Mouse (Mus musculus) CD4-positive, CD25-positive, alpha-beta regulatory T cell, adult 9 weeks (primary cell): ENCODE results near the gene 6330403K07Rik. TPM values are rescaled to one million over a fixed set of nuclear protein-coding genes. Genes with fewer than 3 reads are reported as not detected.

Source experiments
- polyA plus RNA-seq: library from polyadenylated mRNA; unstranded; fragments of 100-300 nt; shearing (Covaris generic); gene quantifications from one replicate; pipeline ENCODE4 v1.2.1, GENCODE M21; 2017

The 6330403K07Rik gene
- polyA plus RNA-seq, result 13.7 TPM

DNA sequence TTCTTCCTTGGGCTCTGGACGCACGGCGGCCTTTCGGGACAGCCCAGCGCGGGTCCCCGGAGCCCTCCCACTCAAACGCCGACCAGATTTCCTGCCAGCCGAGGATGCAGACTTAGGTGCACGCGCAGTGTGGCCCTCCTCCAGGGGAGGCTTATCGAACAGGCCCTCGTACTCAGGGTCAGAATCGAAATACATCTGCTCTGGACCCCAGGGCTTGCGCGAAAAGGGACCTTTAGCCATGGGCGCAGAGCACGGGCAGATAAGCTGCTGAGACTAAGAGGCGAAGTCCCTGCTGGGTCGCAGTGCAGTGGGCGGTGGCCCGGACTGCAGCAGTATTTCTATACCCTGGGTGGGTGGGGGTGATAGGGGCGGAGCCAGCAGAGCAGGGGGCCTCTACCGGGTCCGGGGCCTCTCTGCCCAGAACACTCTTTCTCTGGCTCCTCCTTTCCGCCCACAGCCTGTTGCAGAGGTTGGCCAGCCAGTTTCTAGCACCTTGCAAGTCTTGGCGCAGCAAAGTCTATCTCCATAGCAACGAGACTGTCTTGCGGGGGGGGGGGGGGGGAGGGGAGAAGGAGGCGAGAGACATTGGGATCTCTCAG lies at the start of gene 6330403K07Rik:
Gene 6330403K07Rik (minus strand): TSS at position 351 of the 599 bp plus-strand sequence.

DNA sequence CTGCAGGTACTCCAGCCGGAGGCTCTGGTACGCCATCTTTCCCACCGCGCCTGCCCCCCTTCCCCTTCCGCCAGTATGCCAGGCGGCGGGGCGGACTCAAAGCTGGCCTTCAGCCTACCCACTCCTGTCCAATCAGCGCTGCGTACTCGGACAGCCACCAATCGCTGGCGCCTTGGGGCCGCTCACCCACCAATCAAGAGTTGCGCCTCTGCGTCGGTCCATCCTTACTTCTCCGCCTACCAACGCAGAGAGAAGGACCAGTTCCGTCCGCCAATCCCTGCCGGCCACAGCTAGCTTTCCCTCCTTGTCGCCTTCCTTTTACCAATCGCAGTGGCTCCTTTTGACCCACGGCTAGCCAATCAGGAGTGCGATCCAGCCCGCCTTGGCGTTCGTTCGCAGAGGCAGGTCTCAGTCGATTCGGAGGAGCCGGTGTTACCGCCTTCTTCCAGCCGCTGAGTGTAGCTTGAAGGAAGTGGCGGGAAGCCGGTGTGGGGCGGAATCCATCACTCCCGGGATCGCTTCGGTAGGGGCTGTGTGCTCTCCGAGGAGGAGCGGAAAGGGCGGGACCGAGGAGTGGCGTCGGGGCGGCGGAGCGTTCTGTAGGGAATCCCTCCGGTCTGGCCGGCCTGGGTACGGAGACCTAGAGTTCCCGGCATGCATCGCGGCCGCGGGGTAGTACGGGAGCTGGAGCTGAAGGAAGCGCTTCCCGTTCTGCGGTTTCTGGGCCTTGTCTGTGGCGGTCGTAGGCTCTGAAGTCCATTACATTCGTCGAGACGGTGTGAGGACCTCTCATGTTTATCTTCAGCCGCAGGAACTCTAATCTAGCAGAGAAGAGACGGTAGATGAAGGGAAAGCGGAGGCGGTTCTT lies 13.9 kb downstream of the 6330403K07Rik start, which contains the start of the genes Mis12 and Derl2:
Gene Mis12 (plus strand): TSS at position 411 of the 868 bp plus-strand sequence.
Gene Derl2 (minus strand): TSS at position 641 of the 868 bp plus-strand sequence.

GRCm38 (mm10) chr11:71004316-71004773 lies 29.0 kb downstream of the 6330403K07Rik start, which contains the start of gene Dhx33:
TSS of gene Dhx33 (minus strand) at chr11:71004437.

DNA sequence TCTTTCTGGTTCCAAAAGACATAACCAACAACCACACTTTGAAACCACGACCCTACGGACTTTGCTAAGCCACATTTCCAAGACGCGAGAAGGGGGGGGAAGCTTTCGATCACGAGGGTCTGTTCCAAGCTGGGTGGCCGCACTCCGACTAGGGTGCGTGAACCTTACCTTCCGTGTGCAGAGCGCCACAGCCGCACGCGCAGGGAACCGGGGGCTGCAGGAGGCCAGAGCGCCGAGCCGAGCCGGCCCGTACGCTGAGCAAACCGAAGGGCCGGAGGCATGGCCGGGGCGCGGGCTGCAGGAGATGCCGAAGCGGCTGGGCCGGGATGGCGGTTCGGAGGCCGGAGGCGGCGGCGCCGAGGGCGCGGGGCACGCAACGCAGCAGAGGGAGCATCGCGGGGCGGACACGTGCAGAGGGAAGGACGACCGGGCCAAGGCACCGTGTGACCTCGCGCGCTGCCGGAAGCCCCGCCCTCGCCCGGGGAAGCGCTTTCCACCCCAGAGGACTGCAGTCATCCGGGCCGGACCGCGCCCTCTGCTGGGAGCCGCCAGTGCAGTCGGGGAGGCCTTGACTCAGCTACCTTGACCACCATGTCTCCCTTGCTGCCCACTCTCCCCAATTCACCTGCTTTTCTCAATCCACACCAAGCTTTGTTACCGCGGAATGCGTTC lies 50.6 kb downstream of the 6330403K07Rik start, which contains the start of gene C1qbp:
Gene C1qbp (minus strand): TSS at position 470 of the 672 bp plus-strand sequence.

Other genes starting within 250 kb of the 6330403K07Rik start
- 0.46 TPM for gene Scimp, start 220.9 kb downstream of the 6330403K07Rik start, polyA plus RNA-seq
- 9.8 TPM for gene Rabep1, start 188.7 kb downstream of the 6330403K07Rik start, polyA plus RNA-seq
- gene Nup88, start 63.5 kb downstream of the 6330403K07Rik start, polyA plus RNA-seq, result 120 TPM
- 113 TPM for gene Rpain, start 63.3 kb downstream of the 6330403K07Rik start, polyA plus RNA-seq
- gene C1qbp, start 50.5 kb downstream of the 6330403K07Rik start, polyA plus RNA-seq, result 16.5 TPM
- gene Dhx33, start 29.1 kb downstream of the 6330403K07Rik start, polyA plus RNA-seq, result 11.7 TPM
- gene Mis12, start 13.9 kb downstream of the 6330403K07Rik start, polyA plus RNA-seq, result 48.2 TPM
- 99.7 TPM for gene Derl2, start 13.7 kb downstream of the 6330403K07Rik start, polyA plus RNA-seq
- gene Nlrp1a, start 111.2 kb upstream of the 6330403K07Rik start, polyA plus RNA-seq, result 0.57 TPM
- gene Nlrp1b, start 197.2 kb upstream of the 6330403K07Rik start, polyA plus RNA-seq, result 4.7 TPM